13 mouse cellular contexts compared by ENCODE assay signal in genomic region chr7:18828592-18828991, GRCm38 (mm10). TPM values are rescaled to one million over a fixed set of nuclear protein-coding genes. Genes with fewer than 3 reads are reported as not detected.
A peak's percentile ranks its signal among the peaks of the same experiment; 100 is the strongest.
DNase-seq lines count a peak whose midpoint lies in the region; ATAC-seq and TF ChIP-seq lines count a peak whose summit lies in the region.
"Had no signal": no experiment of that assay in that cellular context is flagged by ENCODE, and none has a peak within 500 bp of the region (broad histone marks: within the 10 kb centered on the region; RNA-seq: fewer than 3 reads in every experiment).

No protein-coding gene starts in this region.

- no peaks in the 10 kb centered on the region for H3K36me3 ChIP-seq in forebrain, postnatal 0 days (ENCODE audit: insufficient read depth)
- H3K36me3 ChIP-seq in forebrain, embryonic 12.5 days (replicated peaks), result no peaks in the 10 kb centered on the region
- no peaks in the 10 kb centered on the region for H3K36me3 ChIP-seq in liver, adult 2 months (ENCODE audit: control insufficient read depth, insufficient read depth, low read length)
- no peaks in the 10 kb centered on the region for H3K36me3 ChIP-seq in ES-Bruce4 (ENCODE audit: control insufficient read depth, insufficient read depth, low read length, poor library complexity, severe bottlenecking)
- H3K36me3 ChIP-seq in heart, postnatal 0 days (replicated peaks; ENCODE audit: control insufficient read depth, insufficient read depth, low read length), result no peaks in the 10 kb centered on the region

- no peaks in the 10 kb centered on the region for H3K9me3 ChIP-seq in forebrain, postnatal 0 days (ENCODE audit: low read length)
- no peaks in the 10 kb centered on the region for H3K9me3 ChIP-seq in forebrain, embryonic 12.5 days
- peaks cover 3% of the 10 kb centered on the region; the same call in 1 of the 2 replicates for H3K9me3 ChIP-seq in ES-Bruce4 (replicated peaks; ENCODE audit: control insufficient read depth, insufficient read depth, low read length, poor library complexity, severe bottlenecking)
- H3K9me3 ChIP-seq in heart, postnatal 0 days (replicated peaks; ENCODE audit: control insufficient read depth, low read length), result no peaks in the 10 kb centered on the region

- no peak for TF ChIP-seq EP300 in ES-Bruce4 (IDR thresholded peaks at IDR 0.05; ENCODE audit: insufficient read depth, low read depth, low read length)
- no peak for TF ChIP-seq EP300 in heart, postnatal 0 days (IDR thresholded peaks at IDR 0.05; ENCODE audit: low read depth)

- no peak overlapping the region for H3K4me2 ChIP-seq in forebrain, postnatal 0 days (ENCODE audit: low read depth)
- H3K4me2 ChIP-seq in forebrain, embryonic 12.5 days, result no peak overlapping the region
- H3K4me2 ChIP-seq in heart, postnatal 0 days (ENCODE audit: low read depth, low read length), result no peak overlapping the region
- H3K4me2 ChIP-seq: midbrain, embryonic 11.5 days had no signal

- H3K4me3 ChIP-seq in forebrain, postnatal 0 days (ENCODE audit: low read depth, low read length), result no peak overlapping the region
- H3K4me3 ChIP-seq in forebrain, embryonic 12.5 days (replicated peaks), result no peak overlapping the region
- no peak overlapping the region for H3K4me3 ChIP-seq in liver, adult 2 months (ENCODE audit: insufficient read depth, low read depth, low read length)
- H3K4me3 ChIP-seq in ES-Bruce4 (ENCODE audit: low read depth, low read length), result peak overlapping the region; percentile 45
- no peak overlapping the region for H3K4me3 ChIP-seq in heart, postnatal 0 days (ENCODE audit: low read depth, low read length)

- no peak for DNase-seq in forebrain, postnatal 0 days
- DNase-seq in liver, adult 2 months (ENCODE audit: extremely low read depth, low read depth, low spot score), result no peak
- no peak for DNase-seq in liver
- no peak for DNase-seq in heart, postnatal 0 days (ENCODE audit: low spot score)
- DNase-seq in right cerebral cortex, postnatal 14 days, result no peak
- DNase-seq: right cerebral cortex, postnatal 25 days had no signal

- 65% methylated on average over 9 of the region's 9 CpGs for WGBS in forebrain, postnatal 0 days
- 50% methylated on average over 9 of the region's 9 CpGs for WGBS in forebrain, embryonic 12.5 days
- 74% methylated on average over 9 of the region's 9 CpGs for WGBS in liver, adult 2 months
- 57% methylated on average over 9 of the region's 9 CpGs for WGBS in heart, postnatal 0 days

- H3K4me1 ChIP-seq in forebrain, postnatal 0 days (ENCODE audit: insufficient read depth), result no peaks in the 10 kb centered on the region
- no peaks in the 10 kb centered on the region for H3K4me1 ChIP-seq in forebrain, embryonic 12.5 days
- H3K4me1 ChIP-seq in liver, adult 2 months (ENCODE audit: control insufficient read depth, insufficient read depth, low read length), result no peaks in the 10 kb centered on the region
- H3K4me1 ChIP-seq in ES-Bruce4 (ENCODE audit: control insufficient read depth, insufficient read depth, low read length), result no peaks in the 10 kb centered on the region
- H3K4me1 ChIP-seq in heart, postnatal 0 days (ENCODE audit: control insufficient read depth, insufficient read depth), result no peaks in the 10 kb centered on the region

- TF ChIP-seq CTCF in forebrain, postnatal 0 days (IDR thresholded peaks at IDR 0.05; ENCODE audit: low read depth), result peak; percentile 30; the same call in 1 of the 2 replicates
- TF ChIP-seq CTCF in liver, adult 2 months (IDR thresholded peaks at IDR 0.05; ENCODE audit: low read depth, low read length), result 0 out of 2 replicates have a peak, but pooled peaks have one; percentile 16
- TF ChIP-seq CTCF in ES-Bruce4 (IDR thresholded peaks at IDR 0.05; ENCODE audit: low read depth, low read length), result peak; percentile 27
- TF ChIP-seq CTCF in heart, postnatal 0 days (IDR thresholded peaks at IDR 0.05; ENCODE audit: low read depth), result peak; percentile 22; the same call in 1 of the 2 replicates

- no peaks in the 10 kb centered on the region for H3K79me2 ChIP-seq in liver, adult 2 months (ENCODE audit: control insufficient read depth, insufficient read depth, low read length)

- H3K27me3 ChIP-seq in forebrain, postnatal 0 days (ENCODE audit: insufficient read depth, low read length), result no peaks in the 10 kb centered on the region
- H3K27me3 ChIP-seq in forebrain, embryonic 12.5 days, result no peaks in the 10 kb centered on the region; the same call in 1 of the 2 replicates
- H3K27me3 ChIP-seq in liver, adult 2 months (ENCODE audit: control insufficient read depth, insufficient read depth, low read length), result no peaks in the 10 kb centered on the region
- no peaks in the 10 kb centered on the region for H3K27me3 ChIP-seq in ES-Bruce4 (ENCODE audit: control insufficient read depth, insufficient read depth, low read length, poor library complexity, severe bottlenecking)
- no peaks in the 10 kb centered on the region for H3K27me3 ChIP-seq in heart, postnatal 0 days (ENCODE audit: control insufficient read depth, insufficient read depth, low read length)

- no peak overlapping the region for H3K27ac ChIP-seq in forebrain, postnatal 0 days (ENCODE audit: low read depth, low read length)
- H3K27ac ChIP-seq in forebrain, embryonic 12.5 days, result no peak overlapping the region
- no peak overlapping the region for H3K27ac ChIP-seq in liver, adult 2 months (replicated peaks; ENCODE audit: insufficient read depth, low read depth, low read length)
- H3K27ac ChIP-seq in ES-Bruce4 (ENCODE audit: insufficient read depth, low read length), result no peak overlapping the region
- H3K27ac ChIP-seq in heart, postnatal 0 days (ENCODE audit: low read depth), result no peak overlapping the region

- H3K9ac ChIP-seq in forebrain, postnatal 0 days, result no peak overlapping the region
- no peak overlapping the region for H3K9ac ChIP-seq in forebrain, embryonic 12.5 days
- H3K9ac ChIP-seq in liver, adult 2 months (ENCODE audit: low read depth, low read length), result no peak overlapping the region
- peak overlapping the region; percentile 21; the same call in 1 of the 2 replicates for H3K9ac ChIP-seq in ES-Bruce4 (ENCODE audit: low read depth, poor library complexity, severe bottlenecking)
- H3K9ac ChIP-seq in heart, postnatal 0 days (replicated peaks; ENCODE audit: low read depth, low read length), result no peak overlapping the region

- no peak for TF ChIP-seq POLR2A in liver, adult 2 months (IDR thresholded peaks at IDR 0.05; ENCODE audit: extremely low read depth, insufficient read depth, low read length)
- no peak for TF ChIP-seq POLR2A in ES-Bruce4 (IDR thresholded peaks at IDR 0.05; ENCODE audit: insufficient read depth, low read length)

- no peak for ATAC-seq in forebrain, postnatal 0 days
- no peak for ATAC-seq in forebrain, embryonic 12.5 days (ENCODE audit: low FRiP score)
- no peak for ATAC-seq in heart, postnatal 0 days (ENCODE audit: insufficient read depth, low read depth)
- ATAC-seq in erythroid progenitor cell, adult 5-6 weeks (replicated peaks; ENCODE audit: low FRiP score, poor library complexity, severe bottlenecking), result no peak

RNA-seq across cellular contexts. Expression of gene Psg17, which starts 7.2 kb away (rescaled TPM):
- total RNA-seq in forebrain, postnatal 0 days (2014; rRNA removed), result not detected in 2 replicates
- not detected in 2 replicates for polyA plus RNA-seq in forebrain, postnatal 0 days (2015; fragmentation: Nextera tagmentation; extraction: Ambion mirVana)
- 0.12 TPM in 1 of 2 replicates, not detected in the other for polyA plus RNA-seq in forebrain, embryonic 12.5 days (2016; fragmentation: Nextera tagmentation; extraction: Ambion mirVana)
- not detected in 2 replicates for total RNA-seq in liver, adult 2 months (2014; rRNA removed)
- polyA plus RNA-seq in liver, adult 2 months (2012; rRNA removed), result not detected in 2 replicates
- 1.3 and 1.8 TPM in 2 replicates for polyA plus RNA-seq in ES-Bruce4 (2011; ENCODE audit: insufficient read depth, insufficient read length, low read depth, missing spikeins)
- total RNA-seq in heart, postnatal 0 days (2014; rRNA removed; ENCODE audit: low replicate concordance), result not detected in 2 replicates
- not detected in 2 replicates for polyA plus RNA-seq in heart, postnatal 0 days (2015; fragmentation: Nextera tagmentation; extraction: Ambion mirVana)
- not detected in 2 replicates for total RNA-seq in erythroid progenitor cell, adult 5-6 weeks (2015; ENCODE audit: low replicate concordance)
- not detected in 2 replicates for total RNA-seq in erythroid progenitor cell, adult 5-6 weeks (2017; ENCODE audit: low replicate concordance)
- total RNA-seq: left cerebral cortex, adult 18-20 months had no signal
- polyA plus RNA-seq: heart, embryonic 14.5 days; midbrain, embryonic 11.5 days had no signal

RNA-seq across cellular contexts. Expression of gene Mill2, which starts 11.2 kb away (rescaled TPM):
- total RNA-seq in forebrain, postnatal 0 days (2014; rRNA removed), result 0.95 and 2.1 TPM in 2 replicates
- 0.53 and 0.54 TPM in 2 replicates for polyA plus RNA-seq in forebrain, postnatal 0 days (2015; fragmentation: Nextera tagmentation; extraction: Ambion mirVana)
- 0.09 and 0.18 TPM in 2 replicates for polyA plus RNA-seq in forebrain, embryonic 12.5 days (2016; fragmentation: Nextera tagmentation; extraction: Ambion mirVana)
- total RNA-seq in liver, adult 2 months (2014; rRNA removed), result 0.83 and 1.1 TPM in 2 replicates
- 0.37 and 0.50 TPM in 2 replicates for polyA plus RNA-seq in liver, adult 2 months (2012; rRNA removed)
- 0.35 and 1.1 TPM in 2 replicates for polyA plus RNA-seq in ES-Bruce4 (2011; ENCODE audit: insufficient read depth, insufficient read length, low read depth, missing spikeins)
- total RNA-seq in heart, postnatal 0 days (2014; rRNA removed; ENCODE audit: low replicate concordance), result 0.34 and 3.0 TPM in 2 replicates
- 0.86 and 1.2 TPM in 2 replicates for polyA plus RNA-seq in heart, postnatal 0 days (2015; fragmentation: Nextera tagmentation; extraction: Ambion mirVana)
- total RNA-seq in erythroid progenitor cell, adult 5-6 weeks (2015; ENCODE audit: low replicate concordance), result 2.9 TPM in 1 of 2 replicates, not detected in the other
- not detected in 2 replicates for total RNA-seq in erythroid progenitor cell, adult 5-6 weeks (2017; ENCODE audit: low replicate concordance)

RNA-seq across cellular contexts. Expression of gene Psg19, which starts 30.3 kb away (rescaled TPM):
- not detected in 2 replicates for total RNA-seq in forebrain, postnatal 0 days (2014; rRNA removed)
- not detected in 2 replicates for polyA plus RNA-seq in forebrain, postnatal 0 days (2015; fragmentation: Nextera tagmentation; extraction: Ambion mirVana)
- not detected in 2 replicates for polyA plus RNA-seq in forebrain, embryonic 12.5 days (2016; fragmentation: Nextera tagmentation; extraction: Ambion mirVana)
- not detected in 2 replicates for total RNA-seq in liver, adult 2 months (2014; rRNA removed)
- polyA plus RNA-seq in liver, adult 2 months (2012; rRNA removed), result not detected in 2 replicates
- polyA plus RNA-seq in ES-Bruce4 (2011; ENCODE audit: insufficient read depth, insufficient read length, low read depth, missing spikeins), result 1.1 TPM in 2 replicates
- not detected in 2 replicates for total RNA-seq in heart, postnatal 0 days (2014; rRNA removed; ENCODE audit: low replicate concordance)
- polyA plus RNA-seq in heart, postnatal 0 days (2015; fragmentation: Nextera tagmentation; extraction: Ambion mirVana), result not detected in 2 replicates
- not detected in 2 replicates for total RNA-seq in erythroid progenitor cell, adult 5-6 weeks (2015; ENCODE audit: low replicate concordance)
- not detected in 2 replicates for total RNA-seq in erythroid progenitor cell, adult 5-6 weeks (2017; ENCODE audit: low replicate concordance)
- total RNA-seq: left cerebral cortex, adult 18-20 months had no signal
- polyA plus RNA-seq: cortical plate, adult 2 months; heart, embryonic 14.5 days; midbrain, embryonic 11.5 days had no signal

RNA-seq across cellular contexts. Expression of gene Pglyrp1, which starts 42.5 kb away (rescaled TPM):
- 13.8 and 14.9 TPM in 2 replicates for total RNA-seq in forebrain, postnatal 0 days (2014; rRNA removed)
- polyA plus RNA-seq in forebrain, postnatal 0 days (2015; fragmentation: Nextera tagmentation; extraction: Ambion mirVana), result 26.9 and 27.0 TPM in 2 replicates
- polyA plus RNA-seq in forebrain, embryonic 12.5 days (2016; fragmentation: Nextera tagmentation; extraction: Ambion mirVana), result 1.8 and 3.1 TPM in 2 replicates
- total RNA-seq in liver, adult 2 months (2014; rRNA removed), result 0.18 and 0.27 TPM in 2 replicates
- 1.7 and 2.0 TPM in 2 replicates for polyA plus RNA-seq in liver, adult 2 months (2012; rRNA removed)
- polyA plus RNA-seq in ES-Bruce4 (2011; ENCODE audit: insufficient read depth, insufficient read length, low read depth, missing spikeins), result 1.8 and 3.1 TPM in 2 replicates
- 1.4 TPM in 1 of 2 replicates, not detected in the other for total RNA-seq in heart, postnatal 0 days (2014; rRNA removed; ENCODE audit: low replicate concordance)
- polyA plus RNA-seq in heart, postnatal 0 days (2015; fragmentation: Nextera tagmentation; extraction: Ambion mirVana), result 1.8 and 6.9 TPM in 2 replicates
- total RNA-seq in erythroid progenitor cell, adult 5-6 weeks (2015; ENCODE audit: low replicate concordance), result 151 and 220 TPM in 2 replicates
- total RNA-seq in erythroid progenitor cell, adult 5-6 weeks (2017; ENCODE audit: low replicate concordance), result 10.8 and 18.9 TPM in 2 replicates
